Mouse (Mus musculus) cerebellum, adult 18-20 months (tissue): ENCODE results near the gene Asap3.

Experiments used
- DNase-seq, 2 experiments: peaks; one replicate each; pipeline ENCODE4 v3.0.0; 2021

Asap3 gene

DNA sequence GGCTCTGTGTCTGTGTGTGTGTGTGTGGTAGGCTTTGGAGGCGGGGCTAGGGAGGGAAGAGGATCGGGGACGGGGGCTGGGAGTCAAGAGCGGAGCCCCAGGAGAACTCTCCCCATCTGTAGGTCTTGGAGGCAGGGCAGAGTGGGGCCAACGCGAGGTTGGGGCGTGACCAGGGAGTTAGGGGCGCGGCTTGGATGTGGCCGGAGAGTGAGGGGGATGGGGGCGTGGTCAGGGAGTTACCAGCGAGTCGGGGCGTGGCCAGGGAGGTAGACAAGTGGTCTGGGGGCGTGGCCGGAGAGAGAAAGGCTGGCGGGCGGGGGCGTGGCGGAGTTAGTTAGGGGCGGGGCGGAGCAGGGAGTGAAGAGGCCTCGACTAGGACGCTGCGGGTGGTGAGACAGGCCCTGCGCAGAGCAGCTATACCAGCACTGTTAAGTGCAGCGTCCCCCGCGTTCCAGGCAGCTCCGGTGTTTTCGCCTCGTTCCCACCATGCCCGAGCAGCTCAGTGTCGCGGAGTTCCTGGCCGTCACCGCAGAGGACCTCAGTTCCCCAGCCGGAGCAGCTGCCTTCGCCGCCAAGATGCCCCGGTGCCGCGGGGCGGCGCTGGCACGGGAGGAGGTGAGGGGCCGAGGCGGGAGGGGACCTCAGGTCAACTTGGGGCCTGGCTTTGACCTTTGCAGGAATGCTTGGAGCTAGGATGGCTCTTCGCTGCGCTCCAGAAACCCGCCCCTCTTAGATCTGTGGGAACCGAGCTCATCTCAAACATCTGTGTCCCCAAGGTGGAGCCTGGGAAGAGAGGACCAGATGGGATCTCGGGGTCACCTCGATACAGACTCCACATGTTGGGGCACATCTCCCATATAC, at the start of gene Asap3:
TSS of gene Asap3 (plus strand) at position 333 of the 861 bp plus-strand sequence.
- DNase-seq = peak; percentile 67 to 68

DNA sequence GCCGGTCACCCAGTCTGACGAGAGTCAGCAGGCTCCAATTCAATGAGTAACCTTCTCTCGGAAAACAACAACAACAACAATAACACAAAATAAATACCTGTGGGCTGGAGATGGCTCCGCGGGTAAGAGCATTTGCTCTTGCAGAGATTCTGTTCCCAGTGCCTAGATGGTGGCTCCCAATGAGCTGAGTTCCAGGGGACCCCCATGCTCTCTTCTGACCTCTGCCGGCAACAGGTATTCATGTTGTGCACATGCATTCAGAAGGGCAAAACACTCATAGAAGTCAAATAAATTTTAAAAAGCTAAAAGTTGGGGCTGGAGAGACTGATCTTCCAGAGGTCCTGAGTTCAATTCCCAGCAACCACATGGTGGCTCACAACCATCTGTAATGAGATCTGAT, 47.7 kb upstream of the Asap3 start:
- no peak for DNase-seq

DNA sequence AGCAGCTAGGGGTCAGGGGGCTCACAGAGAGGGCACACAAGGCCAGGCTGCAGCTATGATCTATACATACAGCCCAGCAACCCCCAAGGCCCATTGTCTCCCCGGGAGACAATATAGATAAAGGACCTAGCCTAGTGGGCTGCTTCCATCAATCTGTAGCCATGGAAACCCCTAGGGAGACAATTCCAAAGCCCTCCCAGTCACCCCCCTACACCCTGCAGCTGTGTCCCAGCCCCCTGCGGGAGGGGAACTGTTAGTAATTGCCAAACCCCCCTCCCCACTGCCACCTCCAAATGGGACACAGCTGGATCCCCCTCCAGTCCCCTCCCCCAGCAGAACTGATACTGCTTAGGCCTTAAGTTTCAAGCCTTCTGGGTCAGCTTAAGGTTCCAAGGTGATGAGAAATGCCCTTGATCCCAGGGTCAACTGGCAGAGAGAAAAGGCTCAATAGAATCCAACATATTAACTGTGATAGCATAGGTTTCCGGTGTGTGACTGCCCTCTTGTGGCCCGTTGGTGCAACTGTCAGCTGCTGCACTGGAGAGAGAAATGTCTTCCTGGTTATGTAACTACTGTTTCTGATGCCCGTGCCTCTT, 46.3 kb upstream of the Asap3 start:
- peak; percentile 79 to 84 for DNase-seq

DNA sequence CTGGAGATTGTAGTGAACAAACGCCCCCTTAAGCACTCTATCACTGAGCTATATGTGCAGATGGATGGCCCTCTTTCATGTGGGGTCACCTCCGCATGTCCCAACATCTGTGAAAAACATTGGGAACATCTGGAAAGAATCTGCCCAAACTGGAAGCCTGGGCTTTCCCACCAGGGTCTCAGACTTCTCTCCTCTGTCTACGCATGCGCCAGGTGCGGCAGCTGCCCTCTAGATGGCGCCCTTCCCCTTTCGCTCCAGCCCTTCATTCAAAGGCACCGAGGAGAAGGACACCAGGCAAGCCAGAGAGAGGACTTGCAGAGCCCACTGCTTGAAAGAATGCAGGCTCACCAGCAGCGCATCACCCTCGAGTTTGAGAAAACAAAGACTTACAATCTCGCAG, 42.7 kb upstream of the Asap3 start:
- peak; percentile 70 to 82 for DNase-seq

DNA sequence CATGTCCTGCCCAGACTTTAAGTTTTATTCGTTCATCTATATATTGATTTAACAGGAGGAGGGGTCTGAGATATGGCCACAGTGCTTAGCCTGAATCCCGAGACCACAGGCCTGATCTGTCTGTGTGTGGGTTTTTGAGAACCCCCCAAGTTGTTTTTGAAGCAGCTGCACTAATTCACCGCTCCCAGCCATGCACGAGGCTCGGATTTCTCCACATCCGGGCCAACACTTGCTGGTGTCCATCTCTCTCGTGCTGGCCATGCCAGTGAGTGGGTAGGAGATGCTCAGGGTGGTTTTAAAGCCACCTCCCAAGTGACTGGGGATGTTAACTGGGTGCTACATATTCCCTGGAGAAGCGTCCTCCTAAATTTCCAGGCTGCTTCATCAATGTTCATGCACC, 41.2 kb upstream of the Asap3 start:
- no peak for DNase-seq

DNA sequence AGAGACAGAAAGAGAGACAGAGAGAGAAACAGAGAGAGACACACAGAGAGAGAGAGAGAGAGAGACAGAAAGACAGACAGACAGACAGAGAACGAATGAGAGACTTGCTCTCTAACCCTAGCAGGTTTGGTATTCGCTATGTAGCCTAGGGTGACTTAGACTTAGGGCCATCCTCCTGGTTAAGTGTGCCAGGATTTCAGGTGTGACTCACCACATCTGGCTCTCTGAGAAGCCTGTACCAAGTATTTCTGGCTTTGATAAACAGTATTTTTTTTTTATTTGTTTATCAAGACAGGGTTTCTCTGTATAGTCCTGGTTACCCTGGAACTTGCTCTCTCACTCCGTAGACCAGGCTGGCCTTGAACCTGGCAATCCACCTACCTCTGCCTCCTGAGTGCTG, 38.5 kb upstream of the Asap3 start:
- no peak for DNase-seq

DNA sequence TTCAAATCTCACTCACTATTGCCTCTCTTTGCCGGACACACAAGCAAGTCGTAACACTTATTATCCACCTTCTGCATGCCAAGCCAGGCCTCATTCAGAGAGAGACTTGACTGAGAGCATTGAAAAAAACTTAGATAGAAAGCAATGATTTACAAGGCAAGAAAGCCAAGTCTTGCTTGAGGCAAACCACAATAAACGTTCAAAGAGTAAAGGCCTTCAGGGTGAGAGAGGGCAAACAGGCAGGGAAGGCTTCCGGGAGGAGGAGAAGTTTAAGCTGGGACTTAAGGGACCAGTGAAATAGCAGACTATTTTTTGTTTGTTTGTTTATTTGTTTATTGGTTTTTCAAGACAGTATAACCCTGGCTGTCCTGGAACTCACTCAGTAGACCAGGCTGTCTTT, 35.8 kb upstream of the Asap3 start:
- DNase-seq = no peak

DNA sequence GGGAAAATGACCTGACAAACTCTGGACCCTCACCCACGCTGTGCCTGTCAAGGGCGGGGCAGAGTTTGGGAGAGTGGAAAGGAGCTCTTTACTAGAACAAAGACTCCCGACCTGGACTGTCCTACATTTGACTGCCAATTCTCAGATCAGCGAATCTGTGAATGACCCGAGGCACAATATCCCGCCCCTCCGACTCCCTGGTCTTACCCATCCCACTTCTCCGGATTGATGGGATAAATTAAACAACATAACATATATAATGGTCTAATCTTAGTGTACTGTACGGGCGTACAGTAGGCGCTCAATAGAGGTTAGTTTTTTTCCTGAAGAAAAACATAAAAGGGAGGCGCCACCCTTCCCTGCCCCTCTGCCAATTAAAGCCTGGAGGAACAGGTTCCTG, 34.7 kb upstream of the Asap3 start:
- no peak for DNase-seq

DNA sequence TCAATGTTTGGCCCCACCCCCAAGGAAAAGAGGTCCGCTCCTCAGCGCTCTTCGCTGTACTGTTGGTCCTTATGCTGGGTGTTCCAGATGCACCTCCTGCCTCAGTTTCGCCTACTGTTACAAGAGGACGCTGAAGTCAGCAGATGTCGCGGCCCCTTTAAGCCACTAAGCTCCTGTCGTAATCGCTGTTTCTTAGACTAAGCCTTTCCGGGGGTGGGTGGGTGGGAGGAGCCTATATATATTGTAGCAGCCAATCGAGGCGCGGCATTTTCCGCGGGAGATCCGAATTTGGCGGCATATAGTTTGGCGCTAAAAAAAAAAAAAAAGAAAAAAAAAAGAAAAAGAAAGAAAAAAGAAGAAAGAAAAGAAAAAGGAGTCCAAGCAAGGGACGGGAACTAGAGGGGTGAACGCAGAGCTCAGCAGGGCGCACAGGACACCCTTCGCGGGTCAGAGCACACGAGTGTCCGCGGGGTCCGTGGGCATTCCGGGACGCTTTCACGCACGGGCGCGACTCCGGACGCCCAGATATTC, 34.1 kb upstream of the Asap3 start, which contains the start of gene E2f2:
TSS of gene E2f2 (plus strand) at position 384 of the 531 bp plus-strand sequence.
- DNase-seq = peak; percentile 10 to 46

DNA sequence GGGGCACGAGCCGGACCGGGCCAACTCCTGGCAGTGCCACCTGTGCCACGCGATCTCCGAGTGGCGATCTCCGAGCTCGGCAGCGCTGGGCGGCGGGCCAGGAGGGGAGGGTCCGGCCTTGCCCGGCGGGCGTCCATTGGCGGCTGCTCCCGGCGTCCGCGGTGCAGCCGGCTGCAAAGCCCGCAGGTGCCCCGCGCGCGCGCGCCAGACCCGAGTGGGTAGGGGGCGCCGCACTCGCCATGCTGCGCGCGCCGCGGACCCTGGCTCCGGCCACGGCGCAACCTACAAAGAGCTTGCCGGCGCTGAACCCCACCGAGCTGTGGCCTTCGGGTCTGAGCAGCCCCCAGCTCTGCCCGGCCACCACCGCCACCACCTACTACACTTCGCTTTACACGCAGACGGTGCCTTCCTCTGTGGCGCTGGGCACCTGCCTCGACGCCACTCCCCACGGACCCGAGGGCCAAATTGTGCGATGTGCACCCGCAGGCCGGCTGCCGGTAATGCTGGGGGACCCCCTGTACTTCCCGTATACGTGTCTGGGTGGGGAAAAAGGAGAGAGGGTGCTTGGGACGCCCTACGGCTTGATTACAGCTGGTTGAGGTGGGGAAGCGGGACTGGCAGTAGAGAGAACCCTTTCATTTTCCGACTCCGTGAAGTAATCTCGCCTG, 33.5 kb upstream of the Asap3 start:
- peak in 1 of 2 experiments; percentile 36 for DNase-seq

DNA sequence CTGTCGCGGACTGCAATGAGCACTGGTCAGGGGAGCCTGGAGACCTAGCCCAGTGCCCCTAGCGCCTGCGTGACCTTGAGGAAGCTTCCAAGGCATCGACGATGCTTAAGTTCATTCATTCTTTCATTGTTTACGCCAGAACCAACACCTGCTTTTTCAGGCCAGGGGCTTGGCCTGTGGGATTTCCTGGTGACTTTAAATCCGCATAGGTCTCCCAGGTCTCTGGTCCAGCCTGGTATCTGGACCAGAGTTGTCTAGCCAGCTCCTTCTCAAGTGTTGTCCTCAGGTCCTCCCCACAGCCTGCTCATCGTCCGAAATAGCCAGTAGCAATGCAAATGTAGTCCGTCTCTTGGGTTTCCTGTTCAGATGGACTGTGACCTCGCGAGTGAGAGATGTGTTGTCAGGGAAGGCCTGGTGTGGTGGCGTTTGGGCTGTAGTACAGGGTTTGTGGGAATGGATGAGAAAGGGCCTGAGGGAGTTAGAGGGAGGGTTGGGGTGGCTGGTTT, 32.9 kb upstream of the Asap3 start:
- DNase-seq = no peak

DNA sequence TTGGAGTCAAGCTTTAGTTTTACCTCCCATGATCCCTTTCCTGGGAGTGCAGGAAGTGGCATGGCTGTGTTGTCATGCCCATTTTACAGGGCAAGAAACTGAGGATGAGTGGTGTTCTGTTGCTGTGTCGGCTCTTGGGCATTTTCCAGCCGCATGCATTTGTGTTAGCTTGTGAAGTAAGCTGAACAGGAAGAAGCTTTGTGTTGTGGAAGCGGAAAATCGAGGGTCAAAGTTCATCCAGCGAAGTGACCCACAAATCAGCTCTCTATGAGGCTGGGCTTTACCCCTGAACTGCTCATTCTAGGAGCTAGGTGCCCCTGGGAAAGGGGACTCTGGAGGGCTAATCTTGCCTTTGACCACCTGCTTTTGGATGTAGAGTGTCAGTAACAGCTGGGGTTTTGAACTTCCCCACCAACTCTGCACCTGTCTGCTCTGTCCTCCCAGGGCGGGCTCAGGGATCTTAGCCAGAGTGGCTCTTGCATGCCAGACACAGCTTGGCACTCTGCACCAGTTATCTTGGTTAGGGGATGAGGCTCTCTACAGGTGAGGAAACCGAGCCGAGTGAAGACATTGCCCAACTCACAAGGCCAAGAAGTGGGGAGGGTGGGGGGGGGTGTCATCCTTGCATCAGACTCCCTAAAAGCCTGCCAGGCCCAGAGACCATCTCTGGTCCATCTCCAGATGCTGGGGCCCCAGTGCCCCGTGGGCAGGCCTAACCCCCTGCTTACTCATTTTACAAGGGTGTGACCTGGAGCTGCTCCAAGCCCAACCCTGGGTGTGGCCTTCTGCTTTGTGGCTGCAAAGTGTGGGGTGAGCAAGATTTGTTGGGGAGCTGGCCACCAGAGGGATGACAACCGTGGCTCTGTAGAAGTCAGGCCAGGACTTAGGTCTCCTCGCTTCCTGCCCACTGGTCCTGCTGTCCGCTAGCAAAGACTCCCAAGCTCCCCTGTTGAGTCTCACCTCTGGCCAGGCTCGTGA, 31.7 kb upstream of the Asap3 start:
- DNase-seq = no peak

DNA sequence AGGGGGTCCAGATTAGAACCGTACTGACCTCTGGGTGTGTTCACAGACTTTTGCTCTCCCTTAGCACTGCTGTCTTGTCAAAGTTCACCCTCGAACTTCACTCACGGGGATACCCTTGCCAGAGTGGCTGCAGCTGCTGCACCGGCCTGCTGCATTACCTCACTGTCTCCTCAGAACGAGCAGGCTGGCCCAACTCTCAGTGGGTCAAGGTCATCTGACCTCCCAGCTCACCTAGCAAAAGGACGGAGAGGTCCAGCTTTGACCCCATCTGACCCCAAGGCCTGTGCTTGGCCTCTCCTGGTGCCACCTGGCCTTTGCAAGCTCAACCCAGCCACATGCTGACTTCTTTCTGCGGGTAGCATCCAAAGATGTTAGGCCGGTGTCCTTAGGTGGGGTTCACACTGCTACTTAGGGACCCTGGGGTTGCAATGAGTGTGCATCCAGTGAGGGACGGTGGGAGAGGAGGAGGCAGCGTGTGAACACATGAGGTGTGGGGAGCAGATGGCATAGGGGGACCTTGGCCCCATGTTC, 30.1 kb upstream of the Asap3 start:
- no peak for DNase-seq

DNA sequence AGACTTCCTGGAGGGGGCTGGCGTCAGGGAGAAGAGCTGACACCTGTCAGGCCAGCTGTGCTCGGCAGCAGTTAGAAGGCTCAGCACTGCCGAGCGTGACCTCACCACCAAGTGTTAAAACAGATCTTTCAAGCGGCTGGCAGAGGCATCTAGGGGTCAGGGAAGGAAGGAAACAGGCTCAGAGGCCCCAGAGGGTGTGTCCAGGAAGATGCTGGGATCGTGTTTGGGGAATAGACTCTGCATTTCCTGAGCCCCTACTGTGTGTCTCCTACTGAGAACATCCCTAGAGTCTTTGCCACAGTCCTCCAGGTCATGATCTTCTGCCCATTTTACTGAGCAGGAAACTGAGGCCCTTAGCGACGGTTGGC, 28.9 kb upstream of the Asap3 start:
- DNase-seq = no peak

DNA sequence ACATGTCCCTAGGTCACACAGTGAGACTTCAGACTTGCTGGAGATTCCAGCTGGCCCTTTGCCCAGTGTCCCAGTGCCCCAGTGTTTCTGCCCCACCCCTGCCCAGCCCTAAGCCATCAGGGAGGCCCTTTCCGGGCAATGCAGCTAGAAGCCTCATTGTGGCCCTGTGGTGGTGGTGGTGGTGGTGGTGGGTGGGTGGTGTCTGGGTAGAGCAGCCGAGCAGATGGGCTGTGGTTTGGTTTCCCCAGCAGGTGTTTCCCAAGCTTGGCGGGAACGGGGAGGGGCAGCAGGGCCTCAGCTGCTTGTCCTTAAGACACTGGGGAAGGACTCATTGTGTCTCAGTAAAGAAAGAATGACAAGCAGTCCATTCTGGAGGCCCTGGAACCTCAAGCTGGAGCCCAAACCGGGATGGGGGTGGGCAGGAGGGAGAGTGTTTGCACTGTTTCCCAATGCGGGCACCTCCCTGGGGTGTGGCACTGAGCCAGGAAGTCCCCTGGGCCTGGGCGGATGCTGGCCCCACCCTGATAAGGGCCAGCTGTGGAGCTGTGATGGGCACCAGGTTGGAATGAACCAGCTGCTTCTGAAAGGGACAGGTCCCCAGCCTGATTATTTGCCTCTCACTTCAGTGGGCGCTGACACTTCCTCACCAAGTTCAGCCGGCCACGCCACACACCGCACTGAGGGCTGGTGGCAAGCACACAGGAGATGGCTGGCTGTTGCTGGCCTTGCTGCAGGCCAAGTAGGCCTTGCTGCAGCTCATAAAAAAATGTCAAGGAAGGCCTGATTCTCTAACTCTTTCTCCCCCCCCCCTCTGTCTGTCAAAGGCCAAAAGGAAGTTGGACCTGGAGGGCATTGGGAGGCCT, 28.3 kb upstream of the Asap3 start:
- DNase-seq = no peak

DNA sequence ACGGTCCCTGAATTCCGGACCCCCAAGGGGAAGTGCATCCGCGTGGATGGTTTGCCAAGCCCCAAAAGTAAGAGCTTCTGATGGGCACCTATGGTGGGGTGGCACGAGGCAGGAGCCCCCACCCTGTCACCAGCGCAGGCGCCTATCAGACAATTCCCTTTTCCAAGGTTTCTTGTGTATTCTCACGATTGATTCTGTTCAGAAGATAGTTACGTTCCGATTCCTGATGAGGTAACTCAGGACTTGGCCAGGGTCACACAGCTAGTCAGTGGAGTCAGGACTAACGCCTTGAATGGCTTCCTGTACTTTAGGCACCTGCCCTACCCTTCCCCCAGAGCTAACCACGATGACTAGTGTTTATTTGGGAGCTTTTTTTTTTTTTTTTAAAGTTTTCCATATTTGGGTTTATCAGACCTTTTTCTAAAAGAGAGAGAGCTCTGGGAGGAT, 27.7 kb upstream of the Asap3 start:
- no peak for DNase-seq

DNA sequence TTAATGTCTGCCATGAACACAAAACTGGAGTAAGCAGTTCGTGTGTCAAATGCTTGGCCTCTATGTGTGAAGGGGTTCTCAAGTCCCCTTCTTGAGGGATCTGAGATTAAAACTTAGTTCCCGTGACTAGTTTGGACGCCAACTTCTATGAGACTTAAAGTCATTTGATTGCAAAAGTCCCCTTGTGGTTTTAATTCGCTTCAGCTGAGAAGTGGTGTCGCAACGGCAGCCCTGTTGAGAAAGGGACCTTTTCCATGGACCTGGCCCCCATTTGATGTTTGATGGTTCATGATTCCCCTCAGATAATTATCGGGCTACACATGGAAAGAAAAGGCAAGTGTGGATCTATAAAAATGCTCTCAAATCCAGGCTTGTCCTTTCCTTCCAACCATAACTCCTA, 26.7 kb upstream of the Asap3 start:
- DNase-seq = no peak

DNA sequence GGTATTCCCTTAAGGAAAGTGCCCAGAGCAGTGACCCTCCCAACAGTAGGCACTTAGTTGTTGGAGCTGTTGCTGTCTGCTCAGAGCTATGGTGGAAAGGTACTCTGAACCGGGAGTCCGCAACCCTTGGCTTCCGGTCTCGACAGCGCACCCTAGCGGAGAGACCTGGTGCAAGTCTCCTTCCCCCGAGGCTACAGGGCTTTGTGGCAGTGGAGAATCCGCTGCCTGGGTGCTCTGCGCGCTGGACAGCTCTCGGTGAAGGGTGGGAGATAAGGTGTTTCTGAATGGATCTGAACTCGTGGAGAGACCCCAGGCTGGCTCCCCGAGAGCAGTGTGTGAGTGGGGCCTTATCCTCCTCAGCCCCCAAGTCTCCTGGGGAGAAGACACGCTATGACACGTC, 26.2 kb upstream of the Asap3 start:
- DNase-seq = peak; percentile 42 to 61

DNA sequence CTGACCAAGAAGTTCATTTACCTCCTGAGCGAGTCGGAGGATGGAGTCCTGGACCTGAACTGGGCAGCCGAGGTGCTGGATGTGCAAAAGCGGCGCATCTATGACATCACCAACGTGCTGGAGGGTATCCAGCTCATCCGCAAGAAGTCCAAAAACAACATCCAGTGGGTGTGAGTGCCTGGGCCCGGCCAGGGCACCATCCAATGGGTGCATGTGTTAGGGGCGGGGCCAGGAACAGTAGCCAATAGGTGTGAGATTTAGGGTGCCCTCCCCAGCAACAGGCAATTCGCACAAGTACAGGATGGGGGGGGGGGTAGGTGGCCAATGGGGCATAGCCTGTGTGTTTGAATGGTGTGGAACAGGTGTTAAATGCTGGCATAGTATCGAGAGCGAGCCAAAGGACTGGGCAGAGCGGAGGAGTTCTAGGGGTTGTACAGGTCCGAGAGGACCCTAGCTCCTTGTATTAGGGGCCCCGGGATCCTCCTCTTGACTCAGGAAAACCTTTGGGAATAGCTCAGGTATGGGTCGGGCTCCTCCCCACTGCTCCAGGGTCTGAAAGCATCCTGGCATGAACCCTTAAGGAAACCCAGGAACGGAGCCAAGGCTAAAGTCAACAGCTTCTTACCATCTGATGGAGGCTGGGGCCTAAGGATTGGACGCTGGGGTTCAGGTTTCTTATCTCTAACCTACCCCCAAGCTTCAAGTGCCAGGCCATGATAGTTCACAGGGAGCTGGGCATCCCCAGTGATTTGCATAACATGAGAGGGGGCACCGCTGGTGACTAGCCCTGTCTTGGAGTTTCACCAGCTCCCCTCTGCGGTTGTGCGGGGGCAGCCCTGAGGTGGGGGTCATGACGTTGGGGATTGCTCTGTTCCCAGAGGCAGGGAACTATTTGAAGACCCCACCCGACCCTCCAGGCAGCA, 25.5 kb upstream of the Asap3 start:
- peak; percentile 43 to 51 for DNase-seq

DNA sequence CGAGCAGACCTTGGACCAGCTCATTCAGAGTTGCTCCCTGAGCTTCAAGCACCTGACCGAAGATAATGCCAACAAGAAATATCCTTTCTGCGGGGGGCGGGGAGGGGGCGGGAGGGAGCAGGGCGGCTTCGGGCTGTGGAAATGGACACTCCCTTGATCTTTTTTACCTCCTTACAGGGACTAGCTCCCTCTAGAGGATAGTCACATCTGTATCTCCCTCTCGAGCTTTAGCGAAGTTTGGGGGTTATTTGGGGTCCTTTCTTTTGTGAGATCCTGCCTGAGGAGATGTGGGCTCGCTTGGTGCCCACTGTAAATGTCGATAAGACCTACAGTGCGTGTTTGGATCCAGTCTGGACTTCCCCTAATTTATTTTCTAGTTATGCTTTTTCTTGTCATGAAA, 24.8 kb upstream of the Asap3 start:
- DNase-seq = no peak
